Mouse (Mus musculus) cerebellum, adult 9-11 months (tissue): ENCODE data around the gene Secisbp2l.

ENCODE experiments used
- DNase-seq: peaks from one replicate; pipeline ENCODE4 v3.0.0; 2022

Gene Secisbp2l

DNA sequence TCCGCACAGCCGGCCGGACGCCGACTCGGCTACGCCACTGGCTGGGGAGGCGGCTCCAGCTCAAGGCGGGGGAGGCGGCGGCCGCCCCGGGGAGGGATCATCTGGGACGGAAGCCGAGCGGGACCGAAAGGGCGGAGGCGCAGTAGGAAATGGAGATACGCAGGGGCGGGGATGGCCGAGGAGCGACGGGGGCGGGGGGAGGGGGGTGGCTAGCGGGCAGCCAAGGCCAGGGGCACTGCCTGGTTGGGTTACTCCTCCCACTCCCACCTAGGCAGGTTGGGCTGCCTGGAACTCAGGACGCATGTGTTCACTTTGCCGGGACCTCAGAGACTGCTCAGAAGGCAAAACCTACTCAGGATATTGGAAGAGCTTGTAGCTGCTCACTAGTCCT, at the start of gene Secisbp2l:
TSS of gene Secisbp2l (minus strand) at position 152 of the 391 bp plus-strand sequence.
- DNase-seq, result peak; percentile 95

GRCm38 (mm10) chr2:125829924-125830323, 47.3 kb upstream of the Secisbp2l start:
- no peak for DNase-seq

DNA sequence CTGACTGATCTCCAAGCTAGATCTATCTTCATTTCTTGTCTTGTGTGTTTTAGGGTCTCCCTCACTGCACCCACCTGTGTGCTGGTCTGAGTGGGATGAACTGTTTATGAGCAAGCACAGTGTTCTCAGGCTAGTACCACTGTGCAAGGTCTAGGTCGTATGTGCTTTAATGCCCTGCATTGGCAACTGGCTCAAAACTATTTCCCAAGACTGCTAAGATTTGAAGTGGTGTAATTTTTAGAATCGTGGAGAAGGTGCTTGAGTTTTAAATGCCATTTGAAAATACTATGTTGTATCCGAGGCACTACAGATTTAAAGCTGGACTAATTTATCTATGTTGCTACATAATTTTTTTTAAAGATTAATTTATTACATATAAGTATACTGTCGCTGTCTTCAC, 45.2 kb upstream of the Secisbp2l start:
- DNase-seq, result no peak

DNA sequence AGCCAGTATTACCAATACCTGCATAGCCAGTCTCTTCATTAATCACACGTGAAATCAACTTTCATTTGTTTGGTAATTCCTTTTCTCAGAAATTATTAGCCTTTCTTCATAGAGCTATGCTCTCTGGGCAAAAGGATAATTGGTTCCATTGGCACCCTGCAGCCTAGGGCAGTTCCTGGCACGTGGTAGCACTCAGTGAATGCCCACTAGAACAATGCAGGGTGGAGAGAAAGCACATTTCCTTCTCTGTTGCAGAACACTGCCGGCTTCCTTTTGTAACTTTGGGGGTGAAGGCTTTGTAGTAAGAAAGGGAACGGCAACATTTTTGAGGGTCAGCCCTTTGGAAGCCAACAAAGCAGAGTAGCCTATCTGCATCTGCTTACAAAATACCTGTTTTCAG, 43.5 kb upstream of the Secisbp2l start:
- DNase-seq, result no peak

DNA sequence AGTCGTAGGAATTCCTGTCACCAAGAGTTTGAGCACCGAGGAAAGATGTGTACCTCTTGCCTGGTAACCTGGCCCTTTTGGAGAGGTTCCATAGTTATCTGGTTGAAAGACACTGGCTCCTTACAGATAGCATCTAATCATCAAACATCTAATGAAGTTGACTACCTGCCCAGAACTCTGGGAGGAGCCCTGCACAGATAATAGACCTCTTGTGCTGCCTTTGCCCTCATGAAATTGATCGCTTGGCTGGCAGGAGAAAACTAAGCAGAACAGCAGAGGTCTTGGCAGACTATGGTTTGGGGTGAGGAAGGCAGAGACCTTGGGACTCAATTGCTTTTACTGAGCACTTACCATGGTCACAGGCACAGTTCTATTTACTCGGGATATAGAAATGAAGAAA, 37.7 kb upstream of the Secisbp2l start:
- DNase-seq, result no peak

DNA sequence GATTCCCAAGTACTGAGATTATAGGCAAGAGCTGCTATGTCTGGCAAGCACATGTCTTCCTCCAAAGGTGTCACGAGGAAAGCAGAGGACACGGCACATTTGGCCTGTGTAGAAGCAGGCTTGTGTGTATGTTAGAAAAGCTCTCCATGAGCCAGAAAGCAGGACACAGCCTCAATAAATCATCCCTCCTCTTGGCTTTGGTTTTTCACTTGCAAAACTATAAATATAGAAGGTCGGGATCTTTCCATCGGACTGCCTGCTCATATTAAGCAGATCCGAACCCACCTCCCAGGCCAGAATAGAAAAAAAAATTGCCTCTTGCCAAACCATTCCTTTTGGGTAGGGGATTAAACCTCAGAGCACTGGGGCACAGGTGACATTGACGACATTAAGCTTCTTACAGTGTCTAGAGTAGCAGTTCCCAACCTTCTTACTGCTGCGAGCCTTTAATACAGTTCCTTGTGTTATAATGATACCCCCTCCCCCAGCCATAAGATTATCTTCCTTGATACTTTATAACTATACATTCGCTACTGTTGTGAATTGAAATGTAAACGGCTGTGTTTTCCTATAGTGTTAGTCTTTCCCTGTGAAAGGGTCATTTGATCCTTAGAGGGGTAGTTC, 31.4 kb upstream of the Secisbp2l start:
- no peak for DNase-seq

GRCm38 (mm10) chr2:125811332-125811731, 28.7 kb upstream of the Secisbp2l start:
- no peak for DNase-seq

DNA sequence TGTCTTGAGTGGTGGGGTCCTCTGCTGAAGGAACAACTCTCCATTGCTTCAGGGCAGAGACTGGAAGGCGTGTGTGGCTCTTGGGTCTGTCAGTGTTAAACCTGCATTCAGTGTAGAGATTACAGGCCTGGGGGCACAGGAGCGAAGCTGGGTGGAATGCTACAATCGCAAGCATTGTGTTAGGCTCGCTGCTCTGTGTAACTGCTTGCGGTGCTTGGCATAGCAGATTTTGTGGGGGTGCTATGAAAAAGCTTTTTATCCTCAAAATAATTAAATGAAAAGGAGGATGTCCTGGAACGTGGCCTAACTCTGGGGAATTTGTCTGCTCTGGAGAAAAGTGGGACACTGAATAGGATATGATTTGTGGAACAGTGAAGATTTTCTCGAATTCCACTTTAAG, 26.9 kb upstream of the Secisbp2l start:
- DNase-seq, result no peak

DNA sequence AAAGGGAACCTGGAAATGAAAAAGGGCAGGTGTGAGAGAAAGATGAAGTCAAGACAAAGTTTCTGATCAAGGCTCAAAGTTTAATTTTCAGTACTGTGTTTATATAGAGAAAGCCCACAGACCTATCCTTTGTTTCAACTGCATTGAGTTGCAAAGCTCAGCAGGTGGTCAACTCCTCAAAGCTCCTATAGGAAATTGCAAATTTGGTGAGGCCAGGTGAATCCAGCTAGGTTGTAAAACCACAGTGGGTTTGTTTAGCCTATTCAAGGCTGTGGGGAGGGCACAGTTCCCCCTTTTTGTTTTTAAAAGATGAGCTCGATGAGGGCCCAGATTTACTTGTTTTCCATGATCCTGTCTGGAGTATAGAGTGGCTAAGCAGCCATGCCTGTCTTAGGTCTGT, 23.2 kb upstream of the Secisbp2l start:
- DNase-seq, result no peak

- DNase-seq, result no peak
Observed at GRCm38 (mm10) chr2:125801947-125802346, 19.3 kb upstream of the Secisbp2l start.

DNA sequence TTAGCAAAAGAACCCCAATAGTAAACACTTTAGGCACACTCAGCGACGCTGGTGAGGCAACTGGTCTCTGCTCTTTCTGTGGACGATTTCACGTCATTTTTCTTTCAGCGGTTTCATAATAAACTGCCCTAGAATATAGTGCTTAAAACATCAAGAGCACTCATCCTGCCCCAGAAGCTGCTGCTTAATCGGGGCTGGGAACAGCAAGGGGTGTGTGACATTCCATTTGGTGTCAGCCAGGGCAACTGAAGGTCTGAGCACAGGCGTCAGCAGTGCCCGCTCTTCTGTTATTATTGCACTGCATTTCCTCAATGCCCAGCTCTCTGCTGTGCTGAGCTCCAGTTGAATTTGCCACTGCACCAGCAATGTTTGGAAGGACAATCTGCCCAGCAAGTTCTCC, 18.4 kb upstream of the Secisbp2l start:
- no peak for DNase-seq

GRCm38 (mm10) chr2:125800428-125800827, 17.8 kb upstream of the Secisbp2l start:
- DNase-seq, result peak; percentile 36

GRCm38 (mm10) chr2:125797872-125798271, 15.2 kb upstream of the Secisbp2l start:
- DNase-seq, result no peak

- DNase-seq, result no peak
Observed at GRCm38 (mm10) chr2:125795118-125795517, 12.4 kb upstream of the Secisbp2l start.

DNA sequence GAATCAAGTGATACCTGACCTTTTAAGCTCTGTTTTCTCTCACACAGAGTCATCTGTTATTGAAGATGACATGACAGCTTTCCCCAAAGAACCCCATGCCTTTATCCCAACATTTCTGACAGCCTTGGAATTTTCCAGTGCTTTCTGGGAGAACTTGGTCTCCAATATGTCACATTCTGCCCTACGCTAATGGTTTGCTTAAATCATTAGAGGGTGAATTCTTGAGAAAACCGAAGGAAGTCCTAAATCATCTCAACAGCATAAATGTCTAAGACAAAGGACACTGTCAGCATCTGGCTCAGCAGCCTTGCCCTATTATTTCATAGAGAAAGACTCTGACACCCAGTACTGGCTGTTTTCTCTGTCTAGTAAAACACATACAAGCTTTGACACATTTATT, 11.5 kb upstream of the Secisbp2l start:
- DNase-seq, result no peak

DNA sequence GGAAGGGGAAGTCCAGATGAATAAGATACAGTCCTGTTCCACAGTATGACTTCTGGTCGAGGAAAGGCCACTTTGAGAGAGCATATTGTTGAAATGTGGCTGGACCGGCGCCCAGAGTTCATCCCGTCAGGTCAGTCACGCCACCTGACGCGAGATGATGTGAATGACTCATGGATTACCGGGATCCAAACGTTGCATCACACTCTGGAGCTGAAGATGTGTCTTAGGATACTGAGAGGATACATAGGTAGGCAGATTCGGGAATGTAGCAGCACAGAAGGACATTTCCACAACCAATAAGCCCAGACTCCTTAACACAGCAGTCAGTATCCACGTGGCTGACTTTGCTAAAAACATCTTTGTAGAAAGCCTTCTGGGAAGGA, 10.2 kb upstream of the Secisbp2l start:
- no peak for DNase-seq

DNA sequence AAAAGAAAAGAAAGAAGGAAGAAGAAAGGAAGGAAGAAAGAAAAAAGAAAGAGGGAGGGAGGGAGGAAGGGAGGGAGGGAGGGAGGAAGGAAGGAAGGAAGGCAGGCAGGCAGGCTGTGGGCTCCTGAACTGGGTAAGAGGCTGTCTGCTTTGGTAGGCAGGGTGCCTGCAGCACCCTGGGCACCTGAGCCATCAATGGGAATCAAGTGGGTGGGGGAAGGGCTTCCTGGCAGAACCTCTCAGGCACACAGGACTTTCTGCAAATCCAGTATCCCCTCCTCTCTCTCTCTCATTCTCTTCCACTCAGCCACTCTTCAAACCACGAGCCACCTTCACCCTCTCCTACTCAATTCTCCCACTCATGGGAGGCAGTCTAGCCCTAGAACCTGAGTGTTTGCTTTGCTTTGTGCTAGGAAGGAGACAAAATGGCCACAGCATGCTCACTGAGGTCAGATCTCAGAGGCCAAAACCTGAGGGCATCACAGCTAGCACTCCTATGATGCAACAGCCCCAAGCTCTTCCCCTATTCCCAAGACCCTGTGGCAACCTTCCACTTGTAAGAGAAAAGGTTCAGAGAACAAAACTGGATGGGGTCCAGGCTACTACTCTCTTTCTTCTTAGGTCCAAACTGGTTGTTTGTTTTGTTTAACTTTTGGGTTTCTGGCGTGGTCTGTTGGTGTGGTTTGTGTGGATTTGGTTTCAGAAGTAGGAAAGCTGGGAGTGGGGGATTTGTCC, 9.6 kb upstream of the Secisbp2l start:
- DNase-seq, result no peak

DNA sequence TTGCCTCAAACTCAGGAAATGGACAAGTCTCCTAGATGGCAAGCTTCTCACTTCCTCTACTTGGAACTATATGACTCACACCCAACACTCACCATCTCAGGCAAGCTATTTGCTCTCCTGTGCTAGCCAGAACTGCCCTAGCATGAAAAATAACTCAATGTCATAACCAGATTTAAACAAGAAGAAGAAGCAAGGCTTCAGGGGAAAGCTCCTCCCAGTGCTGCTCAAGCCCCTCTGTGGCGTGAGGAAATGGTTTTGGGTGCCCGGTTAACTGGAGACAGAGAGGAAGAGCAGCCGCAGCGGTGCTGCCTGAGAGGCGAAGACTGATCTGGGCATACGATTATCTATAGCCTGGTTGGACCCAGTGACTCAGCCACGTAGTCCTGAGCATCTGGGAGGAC, 8.8 kb upstream of the Secisbp2l start:
- no peak for DNase-seq

GRCm38 (mm10) chr2:125790242-125790641, 7.6 kb upstream of the Secisbp2l start:
- DNase-seq, result no peak

- DNase-seq, result no peak
Observed at GRCm38 (mm10) chr2:125789265-125789664, 6.6 kb upstream of the Secisbp2l start.

GRCm38 (mm10) chr2:125788785-125789184, 6.1 kb upstream of the Secisbp2l start:
- no peak for DNase-seq

- no peak for DNase-seq
Observed at GRCm38 (mm10) chr2:125788351-125788750, 5.7 kb upstream of the Secisbp2l start.

DNA sequence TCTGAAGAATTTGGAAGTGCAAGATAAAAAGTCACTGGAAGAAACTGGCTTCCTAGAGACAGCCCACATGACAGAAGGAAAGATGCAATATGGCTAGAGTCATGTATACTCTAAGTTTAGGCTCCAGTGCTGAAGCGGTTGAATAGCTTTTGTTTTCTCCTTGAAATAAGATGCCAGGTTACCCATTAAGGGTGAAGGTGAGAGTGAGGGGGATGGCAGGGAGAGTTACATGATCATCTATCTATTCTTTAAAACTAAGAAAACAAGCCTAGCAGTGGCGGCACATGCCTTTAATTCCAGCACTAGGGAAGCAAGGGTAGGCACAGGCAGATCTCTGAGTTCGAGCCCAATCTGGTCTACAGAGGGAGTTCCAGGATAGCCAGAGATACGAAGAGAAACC, 2.4 kb upstream of the Secisbp2l start:
- no peak for DNase-seq

- no peak for DNase-seq
Observed at GRCm38 (mm10) chr2:125784392-125784791, 1.7 kb upstream of the Secisbp2l start.

- no peak for DNase-seq
Observed at GRCm38 (mm10) chr2:125783868-125784267, 1.2 kb upstream of the Secisbp2l start.
